Mouse (Mus musculus): ENCODE results near the gene Sipa1l1.
"Not testable (repeated sequence)": the region's sequence is repeated elsewhere in the genome, so short reads cannot be mapped to it uniquely, and the experiment has no call there.

Gene Sipa1l1

GRCm38 (mm10) chr12:82486829-82487560 is 317.9 kb downstream of the Sipa1l1 start:
- no peak for DNase-seq

DNA sequence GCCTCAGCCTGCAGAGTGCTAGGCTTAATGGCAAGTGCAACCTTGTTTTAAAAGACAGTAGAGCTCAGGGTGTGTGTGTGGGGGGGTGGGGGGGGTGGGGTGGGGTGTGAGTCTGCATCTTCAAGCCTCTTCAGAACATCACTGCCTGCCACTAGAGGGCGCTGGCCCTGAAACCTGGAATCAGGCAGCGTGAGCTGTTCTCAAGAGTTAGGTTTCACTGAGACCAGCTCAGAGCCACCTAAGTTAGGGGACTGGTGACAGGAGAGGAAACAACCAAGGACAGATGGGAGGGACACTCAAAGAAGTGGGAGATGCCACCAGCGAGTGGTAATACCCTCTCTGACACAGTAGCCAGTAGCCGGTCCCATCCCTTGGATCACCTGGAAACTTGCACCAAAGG is 320.0 kb downstream of the Sipa1l1 start:
- DNase-seq, result peak in 1 of 2 experiments; percentile 30

DNA sequence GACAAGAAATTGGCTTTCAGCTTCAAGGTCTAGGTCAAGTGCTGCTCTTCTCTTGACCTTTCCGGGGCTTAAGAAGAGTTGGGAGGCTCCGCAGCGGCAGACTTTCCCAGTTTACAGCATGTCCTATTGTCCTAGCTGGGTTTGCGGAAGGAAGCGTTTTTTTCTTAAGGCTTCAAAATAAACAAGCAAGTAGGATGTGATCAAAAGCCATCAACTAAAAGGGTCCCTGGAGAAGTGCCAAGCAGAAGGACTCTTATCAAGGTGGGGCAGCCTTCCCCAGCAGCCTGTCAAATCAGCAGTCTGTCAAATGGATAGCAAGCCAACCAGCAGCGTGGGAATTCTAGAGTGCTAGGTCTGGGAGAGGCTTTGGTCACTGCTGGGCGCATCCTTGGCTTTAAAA is 320.5 kb downstream of the Sipa1l1 start:
- DNase-seq, result no peak

GRCm38 (mm10) chr12:82492456-82492855 is 323.3 kb downstream of the Sipa1l1 start:
- no peak for DNase-seq

- DNase-seq, result not testable (repeated sequence)
Observed at GRCm38 (mm10) chr12:82493260-82493659, 324.1 kb downstream of the Sipa1l1 start.

DNA sequence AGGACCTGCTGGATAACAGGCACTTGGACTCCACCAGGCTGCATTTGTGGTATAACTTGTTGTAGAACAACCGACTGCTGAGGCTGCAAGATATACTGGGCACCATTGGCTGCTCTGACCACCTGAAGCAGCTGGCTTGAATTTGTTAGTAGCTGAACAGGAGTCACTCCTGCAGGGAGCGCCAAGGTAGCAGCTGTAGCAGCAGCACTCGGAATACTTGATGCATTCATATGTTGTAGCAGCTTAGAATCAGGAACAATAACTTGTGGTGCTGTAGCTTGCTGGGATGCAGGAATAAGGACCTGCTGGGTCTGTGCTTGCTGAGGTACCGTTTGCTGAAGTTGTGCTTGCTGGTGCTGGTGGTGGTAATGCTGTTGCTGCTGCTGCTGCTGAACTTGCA is 326.8 kb downstream of the Sipa1l1 start:
- no peak for DNase-seq

DNA sequence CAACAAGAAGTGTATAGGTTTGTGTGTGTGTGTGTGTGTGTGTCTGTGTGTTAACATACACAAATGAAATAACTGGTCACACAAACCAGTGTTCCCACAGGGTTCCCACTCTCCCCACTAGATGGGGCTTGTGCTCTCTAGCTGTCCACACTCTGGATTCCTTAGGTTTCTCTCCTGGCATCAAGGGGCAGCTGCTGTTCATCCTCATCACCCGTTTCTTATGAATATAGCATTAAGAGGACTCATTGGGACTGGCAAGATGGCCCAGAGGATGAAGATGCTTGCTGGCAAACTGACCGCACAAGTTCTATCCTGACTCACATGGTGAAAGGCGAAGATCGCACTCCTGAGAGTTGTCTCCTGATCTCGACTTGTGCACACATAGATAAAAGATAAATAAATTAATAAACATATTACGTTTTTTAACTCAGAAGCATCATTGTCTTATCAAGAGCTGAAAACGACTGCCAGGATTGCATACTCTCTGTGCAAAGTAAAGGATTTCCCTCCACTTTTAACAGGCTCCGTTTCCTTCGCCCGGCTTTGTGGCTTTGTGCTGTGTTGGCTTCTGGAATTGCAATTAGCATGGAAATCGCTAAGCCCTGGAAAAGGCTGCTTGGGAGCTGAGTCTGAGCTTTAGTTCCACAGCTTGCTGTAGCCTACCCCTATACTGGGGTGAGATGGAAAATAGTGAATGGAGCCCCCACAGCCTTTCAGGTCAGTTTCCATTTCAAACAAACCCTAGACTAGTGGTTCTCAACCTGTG is 328.9 kb downstream of the Sipa1l1 start:
- DNase-seq, result peak; percentile 53 to 57

- DNase-seq, result no peak
Observed at GRCm38 (mm10) chr12:82498701-82499100, 329.6 kb downstream of the Sipa1l1 start.

GRCm38 (mm10) chr12:82499731-82500130 is 330.6 kb downstream of the Sipa1l1 start:
- no peak for DNase-seq

All from cerebellum, postnatal 36 days (tissue).